Mouse (Mus musculus) MN1 (cell line): ENCODE measurements around the gene Mrpl48.
"Not testable (repeated sequence)": the region's sequence is repeated elsewhere in the genome, so short reads cannot be mapped to it uniquely, and the experiment has no call there.

ENCODE experiments used
- DNase-seq: peaks from one replicate; pipeline ENCODE4 v3.0.0-alpha.2; 2016; ENCODE audit warnings: low spot score

Mrpl48 gene

GRCm38 (mm10) chr7:100582727-100583236, 25.3 kb downstream of the Mrpl48 start:
- peak; percentile 95 for DNase-seq

- DNase-seq, result no peak
Observed at GRCm38 (mm10) chr7:100582235-100582634, 25.9 kb downstream of the Mrpl48 start.

- no peak for DNase-seq
Observed at GRCm38 (mm10) chr7:100578794-100579193, 29.3 kb downstream of the Mrpl48 start.

- DNase-seq, result no peak
Observed at GRCm38 (mm10) chr7:100572704-100573103, 35.4 kb downstream of the Mrpl48 start.

GRCm38 (mm10) chr7:100572061-100572460, 36.0 kb downstream of the Mrpl48 start:
- DNase-seq, result no peak

GRCm38 (mm10) chr7:100570930-100571715, 37.0 kb downstream of the Mrpl48 start:
- no peak for DNase-seq

GRCm38 (mm10) chr7:100569907-100570306, 38.2 kb downstream of the Mrpl48 start:
- DNase-seq, result no peak

GRCm38 (mm10) chr7:100567238-100567637, 40.9 kb downstream of the Mrpl48 start:
- not testable (repeated sequence) for DNase-seq

- peak; percentile 62 for DNase-seq
Observed at GRCm38 (mm10) chr7:100561861-100562587, 46.1 kb downstream of the Mrpl48 start.

GRCm38 (mm10) chr7:100559331-100559730, 48.8 kb downstream of the Mrpl48 start:
- no peak for DNase-seq

- DNase-seq, result peak; percentile 34
Observed at GRCm38 (mm10) chr7:100557241-100557640, 50.9 kb downstream of the Mrpl48 start.

GRCm38 (mm10) chr7:100555431-100555951, 52.6 kb downstream of the Mrpl48 start:
- DNase-seq, result no peak

- no peak for DNase-seq
Observed at GRCm38 (mm10) chr7:100554939-100555338, 53.2 kb downstream of the Mrpl48 start.

GRCm38 (mm10) chr7:100550338-100551007, 57.6 kb downstream of the Mrpl48 start:
- DNase-seq, result peak; percentile 63

GRCm38 (mm10) chr7:100549796-100550195, 58.3 kb downstream of the Mrpl48 start:
- DNase-seq, result no peak

- peak; percentile 77 for DNase-seq
Observed at GRCm38 (mm10) chr7:100547631-100548030, 60.5 kb downstream of the Mrpl48 start.

- no peak for DNase-seq
Observed at GRCm38 (mm10) chr7:100544437-100544836, 63.7 kb downstream of the Mrpl48 start.

- DNase-seq, result no peak
Observed at GRCm38 (mm10) chr7:100539516-100539915, 68.6 kb downstream of the Mrpl48 start.

- no peak for DNase-seq
Observed at GRCm38 (mm10) chr7:100537519-100537902, 70.6 kb downstream of the Mrpl48 start.

GRCm38 (mm10) chr7:100536804-100537518, 71.1 kb downstream of the Mrpl48 start, which contains the start of gene Coa4:
Gene Coa4, plus strand, starts transcription at chr7:100537071.
- peak; percentile 94 for DNase-seq

- no peak for DNase-seq
Observed at GRCm38 (mm10) chr7:100535831-100536230, 72.3 kb downstream of the Mrpl48 start.
